Mouse (Mus musculus): Measurements from ENCODE around the gene Ing1.

GRCm38 (mm10) chr8:11539049-11539448, 16.3 kb upstream of the Ing1 start:
- TF ChIP-seq EP300 (IDR thresholded peaks at IDR 0.05; ENCODE audit: low read depth), result no peak
- TF ChIP-seq CTCF (IDR thresholded peaks at IDR 0.05; ENCODE audit: low read depth), result no peak

Data from liver, postnatal 0 days (tissue).